Mouse (Mus musculus): ENCODE measurements at regions not wholly inside any gene's neighbourhood (a gene's known extent, or its start where the extent isn't known, plus 50 kb on each side); places are given as distances from the start of the nearest gene placed in this dataset.

DNA sequence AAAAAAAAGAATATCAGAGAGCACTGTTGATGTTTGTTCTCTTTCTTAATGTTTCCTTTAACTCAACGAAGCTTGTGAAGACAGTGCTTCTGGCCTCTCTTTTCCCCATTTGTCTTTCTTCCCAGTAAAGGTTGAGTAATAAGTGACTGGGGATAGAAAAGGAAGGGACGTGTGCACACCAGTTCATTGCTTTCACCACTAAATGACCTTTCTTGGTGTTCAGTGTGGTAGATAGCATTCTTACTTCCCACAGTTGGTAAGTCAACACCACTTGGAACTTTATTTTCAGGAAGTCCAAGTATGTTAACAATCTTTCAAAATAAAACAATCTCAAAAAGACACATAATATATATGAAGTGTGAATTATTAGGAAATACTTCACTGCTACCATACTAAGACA, 801.2 kb upstream of the Adgrl2 start:
- TF ChIP-seq CTCF (IDR thresholded peaks at IDR 0.05) (no peak), EP300 (IDR thresholded peaks at IDR 0.05) (no peak)

Data from lung, postnatal 0 days (tissue).